27 mouse cellular contexts compared by ENCODE assay signal in the genomic region with DNA sequence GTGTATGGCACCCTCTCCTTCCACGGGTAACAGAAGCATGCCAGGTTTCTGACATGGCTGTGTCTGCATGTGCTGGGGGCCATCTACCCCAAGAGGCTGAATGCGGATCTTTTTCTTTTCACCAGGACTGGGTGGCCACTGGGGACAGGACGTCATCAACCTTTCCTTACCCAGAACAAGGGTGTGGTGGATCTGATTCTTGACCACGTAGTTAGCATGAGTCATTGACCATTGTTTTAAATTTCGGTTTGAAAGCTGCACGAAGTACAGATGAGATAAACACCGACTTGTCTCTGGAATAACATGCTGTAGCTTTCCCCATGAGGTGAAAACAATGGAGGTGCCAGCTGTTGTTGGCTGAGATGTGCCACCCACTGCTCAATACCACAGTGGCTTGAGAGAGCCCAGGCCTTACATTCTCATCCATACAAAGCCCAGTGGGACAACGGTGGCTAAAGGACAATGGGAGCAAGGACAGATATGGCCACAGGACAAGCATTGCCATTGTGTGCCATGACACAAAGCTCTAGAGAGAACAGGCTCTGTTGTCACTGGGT.
DNase-seq lines count a peak whose midpoint lies in the region; ATAC-seq lines count a peak whose summit lies in the region.
"Had no signal": no experiment of that assay in that cellular context is flagged by ENCODE, and none has a peak within 500 bp of the region (broad histone marks: within the 10 kb centered on the region; RNA-seq: fewer than 3 reads in every experiment).

No protein-coding gene starts in this region.

- no peak for ATAC-seq in megakaryocyte, adult 5-6 weeks (ENCODE audit: poor library complexity, severe bottlenecking)
- ATAC-seq: forebrain, embryonic 16.5 days; intestine, embryonic 16.5 days had no signal

- H3K4me1 ChIP-seq in megakaryocyte, embryonic 14.5 days, result no peaks in the 10 kb centered on the region
- H3K4me1 ChIP-seq: liver, embryonic 15.5 days; lung, embryonic 15.5 days had no signal

- intact Hi-C loops in heart, postnatal 14 days (cut with DNase I), result loop anchor here (5.0 kb wide), 3 partner anchors 63 to 512 kb away; no protein-coding TSS in a partner anchor

- no peaks in the 10 kb centered on the region for H3K36me3 ChIP-seq in megakaryocyte, embryonic 14.5 days (replicated peaks; ENCODE audit: low read length)
- H3K36me3 ChIP-seq: hindbrain, embryonic 13.5 days; liver, embryonic 15.5 days; lung, embryonic 15.5 days; neural tube, embryonic 15.5 days had no signal

- no peaks in the 10 kb centered on the region for H3K27me3 ChIP-seq in megakaryocyte, embryonic 14.5 days (replicated peaks)
- H3K27me3 ChIP-seq: hindbrain, embryonic 13.5 days; liver, embryonic 15.5 days; lung, embryonic 15.5 days; neural tube, embryonic 15.5 days had no signal

- peak; percentile 97 for DNase-seq in heart, adult 11 months
- DNase-seq in heart, postnatal 14 days, result no peak
- peak; percentile 29 for DNase-seq in heart, postnatal 4 days
- DNase-seq in thymus, postnatal 10 days (ENCODE audit: low spot score in 2 of 2), result no peak
- no peak for DNase-seq in B cell, adult 2 months
- DNase-seq: adrenal gland, postnatal 25 days; cerebellum, adult 18-20 months; cerebellum, postnatal 14 days; gastrocnemius, postnatal 14 days; kidney, adult 8-10 months; kidney, postnatal 4 days; layer of hippocampus, postnatal 36 days; liver; lung, postnatal 36 days; midbrain, embryonic 14.5 days; right cerebral cortex, postnatal 25 days; spleen, adult 18-20 months; thymus, postnatal 25 days had no signal

- peaks cover 77% of the 10 kb centered on the region for H3K9me3 ChIP-seq in megakaryocyte, embryonic 14.5 days
- H3K9me3 ChIP-seq: hindbrain, embryonic 13.5 days; lung, embryonic 15.5 days; neural tube, embryonic 15.5 days had no signal

- H3K4me3 ChIP-seq in megakaryocyte, embryonic 14.5 days (replicated peaks), result peak overlapping the region; percentile 35
- H3K4me3 ChIP-seq: erythroblast, embryonic 14.5 days; hindbrain, embryonic 13.5 days; liver, embryonic 15.5 days; lung, embryonic 15.5 days; neural tube, embryonic 15.5 days had no signal

Comparison
In these comparisons a context has a peak if more than half of its experiments do, and no peak if none do; other contexts are left out.
1. DNase-seq: peak in heart, adult 11 months (single experiment) and heart, postnatal 4 days (single experiment); none in heart, postnatal 14 days (0 of 2), thymus, postnatal 10 days (0 of 2) and B cell, adult 2 months (0 of 2).